Mouse (Mus musculus) Patski (cell line): ENCODE results near the gene Nckap1. TPM values are rescaled to one million over a fixed set of nuclear protein-coding genes. Genes with fewer than 3 reads are reported as not detected.

Experiments
- ATAC-seq: fragments of 100-300 bp; one replicate; pipeline ENCODE4 v1.8.0; 2021
- CTCF ChIA-PET: fragments of 350-600 bp; sonication (Branson Sonifier 250); formaldehyde crosslinking; loops from one replicate; lab custom pipeline; 2022; ENCODE audit warnings: inconsistent platforms; lab: Charles Lee
- POLR2A ChIA-PET: fragments of 350-600 bp; sonication (Branson Sonifier 250); formaldehyde crosslinking; loops from one replicate; lab custom pipeline; 2022; ENCODE audit warnings: antibody characterized with exemption, inconsistent platforms; lab: Charles Lee
- DNase-seq: peaks from one replicate; pipeline ENCODE4 v3.0.0-alpha.2; 2011; ENCODE audit warnings: low read depth, low spot score
- H3K27me3 ChIP-seq: fragments of 371-371 bp; one replicate; pipeline ENCODE4 v1.5.1; 2021
- CTCF ChIP-seq: fragments of 100-300 bp; IDR thresholded peaks from one replicate; pipeline ENCODE4 v1.5.1; 2021
- in situ Hi-C: fragments of 300-500 bp; cut with MboI; formaldehyde crosslinking; loops from 3 replicates; pipeline ENCODE4 v1.11.1; 2018; ENCODE audit warnings: low pct_unique_long_range_greater_than_20kb, mixed read lengths
- polyA plus RNA-seq: library from polyadenylated mRNA; unstranded; gene quantifications from one replicate; pipeline ENCODE4 v1.2.3, GENCODE M21; 2021

The Nckap1 gene
- polyA plus RNA-seq, 1 experiment from 2014 or later, result 174 TPM

- POLR2A ChIA-PET, result no interaction called here
- CTCF ChIA-PET, result interaction anchor here (0.8 to 1.1 kb wide), 2 partner anchors 13 to 19 kb away, joined by 3 read pairs; partner anchors contain the start of gene Nckap1
- in situ Hi-C loops, result no loop called here
- TF ChIP-seq CTCF, result no peak
- ATAC-seq (no peak), DNase-seq (no peak)
- H3K27me3 ChIP-seq, result peaks cover 21% of the 10 kb centered on the region
These were observed 18.7 kb upstream of the Nckap1 start for GRCm38 (mm10) chr2:80599850-80600249.

GRCm38 (mm10) chr2:80596960-80597359 lies 15.8 kb upstream of the Nckap1 start:
- ATAC-seq, result no peak
- in situ Hi-C loops, result no loop called here

GRCm38 (mm10) chr2:80594215-80594918 lies 13.2 kb upstream of the Nckap1 start:
- in situ Hi-C loops, result no loop called here
- DNase-seq, result no peak
- ChIA-PET POLR2A (no interaction called here), CTCF (no interaction called here)
- H3K27me3 ChIP-seq, result peaks cover 5% of the 10 kb centered on the region
- no peak for TF ChIP-seq CTCF
- no peak for ATAC-seq

More at GRCm38 (mm10) chr2:80596960-80597359, 15.8 kb upstream of the Nckap1 start:
- no peak for TF ChIP-seq CTCF
- CTCF ChIA-PET, result no interaction called here
- no peak for DNase-seq
- peaks cover 14% of the 10 kb centered on the region for H3K27me3 ChIP-seq
- POLR2A ChIA-PET, result no interaction called here

- no peaks in the 10 kb centered on the region for H3K27me3 ChIP-seq
- DNase-seq, result no peak
- ChIA-PET CTCF (interaction anchor here (0.9 to 1.4 kb wide), 4 partner anchors 10 to 37 kb away, joined by 3 read pairs; no protein-coding TSS in a partner anchor), POLR2A (interaction anchor here (0.6 kb wide), 1 partner anchor 24 kb away, joined by 3 read pairs; no protein-coding TSS in a partner anchor)
- in situ Hi-C loops, result no loop called here
- no peak for TF ChIP-seq CTCF
- ATAC-seq, result no peak
These were observed 1.2 kb upstream of the Nckap1 start for GRCm38 (mm10) chr2:80582356-80582755.

GRCm38 (mm10) chr2:80580311-80580961 lies 744 bp downstream of the Nckap1 start:
- DNase-seq (no peak), ATAC-seq (peak; percentile 15)
- ChIA-PET POLR2A (no interaction called here), CTCF (interaction anchor here (1.2 kb wide), 1 partner anchor 9 kb away, joined by 5 read pairs; no protein-coding TSS in a partner anchor)
- H3K27me3 ChIP-seq, result no peaks in the 10 kb centered on the region
- in situ Hi-C loops, result no loop called here
- TF ChIP-seq CTCF, result no peak

- no peaks in the 10 kb centered on the region for H3K27me3 ChIP-seq
- CTCF ChIA-PET, result interaction anchor here (1.1 kb wide), 1 partner anchor 42 kb away, joined by 3 read pairs; no protein-coding TSS in a partner anchor
- POLR2A ChIA-PET, result interaction anchor here (0.6 to 1.0 kb wide), 2 partner anchors 30 to 235 kb away, joined by 3 to 5 read pairs; no protein-coding TSS in a partner anchor
- DNase-seq (no peak), ATAC-seq (no peak)
- no peak for TF ChIP-seq CTCF
- in situ Hi-C loops, result no loop called here
These were observed 1.8 kb downstream of the Nckap1 start for GRCm38 (mm10) chr2:80579253-80579891.

GRCm38 (mm10) chr2:80577286-80577685 lies 3.9 kb downstream of the Nckap1 start:
- in situ Hi-C loops, result no loop called here
- no peaks in the 10 kb centered on the region for H3K27me3 ChIP-seq
- no peak for TF ChIP-seq CTCF
- CTCF ChIA-PET, result interaction anchor here (1.5 to 1.9 kb wide), 2 partner anchors 17 to 30 kb away, joined by 3 to 5 read pairs; no protein-coding TSS in a partner anchor
- POLR2A ChIA-PET, result no interaction called here
- no peak for ATAC-seq
- no peak for DNase-seq

- in situ Hi-C loops, result no loop called here
- no peaks in the 10 kb centered on the region for H3K27me3 ChIP-seq
These were observed 10.5 kb downstream of the Nckap1 start for GRCm38 (mm10) chr2:80570656-80571055.

GRCm38 (mm10) chr2:80567411-80567810 lies 13.8 kb downstream of the Nckap1 start:
- DNase-seq (no peak), ATAC-seq (no peak)
- CTCF ChIA-PET, result no interaction called here
- POLR2A ChIA-PET, result no interaction called here
- no peaks in the 10 kb centered on the region for H3K27me3 ChIP-seq
- in situ Hi-C loops, result no loop called here
- TF ChIP-seq CTCF, result no peak

More at GRCm38 (mm10) chr2:80570656-80571055, 10.5 kb downstream of the Nckap1 start:
- TF ChIP-seq CTCF, result no peak
- no peak for DNase-seq
- ChIA-PET CTCF (interaction anchor here (0.9 to 2.0 kb wide), 4 partner anchors 9 to 20 kb away, joined by 3 to 5 read pairs (median 3); partner anchors contain the start of gene Nckap1), POLR2A (no interaction called here)
- no peak for ATAC-seq

GRCm38 (mm10) chr2:80562253-80562652 lies 18.9 kb downstream of the Nckap1 start:
- ATAC-seq, result no peak

More at GRCm38 (mm10) chr2:80562253-80562652, 18.9 kb downstream of the Nckap1 start:
- ChIA-PET POLR2A (interaction anchor here (1.3 kb wide), 1 partner anchor 14 kb away, joined by 3 read pairs; no protein-coding TSS in a partner anchor), CTCF (interaction anchor here (1.1 to 1.9 kb wide), 4 partner anchors 9 to 84 kb away, joined by 3 to 5 read pairs (median 3); no protein-coding TSS in a partner anchor)
- no peaks in the 10 kb centered on the region for H3K27me3 ChIP-seq
- in situ Hi-C loops, result no loop called here
- no peak for DNase-seq
- TF ChIP-seq CTCF, result no peak
